10 mouse cellular contexts compared by ENCODE assay signal in the genomic region with DNA sequence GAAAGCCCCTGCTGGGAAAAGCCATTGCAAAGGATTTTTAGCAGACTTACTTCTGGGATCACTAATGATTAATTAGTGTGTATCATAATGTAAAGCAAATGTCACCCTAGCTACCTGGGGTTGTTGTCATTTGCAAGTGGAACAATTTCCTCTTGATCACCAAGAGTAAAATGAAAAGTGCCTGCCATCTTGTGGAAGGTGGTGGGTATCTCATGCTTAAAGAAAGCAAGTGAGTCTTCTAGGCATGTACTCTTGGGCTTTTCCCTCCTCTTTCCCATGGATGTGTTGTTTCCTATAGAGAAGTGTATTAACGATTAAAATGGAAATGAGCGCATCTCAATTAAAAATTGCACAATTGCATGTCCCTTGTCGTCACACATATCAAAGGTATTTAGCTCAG.
DNase-seq lines count a peak whose midpoint lies in the region; ATAC-seq and TF ChIP-seq lines count a peak whose summit lies in the region.
"Had no signal": no experiment of that assay in that cellular context is flagged by ENCODE, and none has a peak within 500 bp of the region (broad histone marks: within the 10 kb centered on the region; RNA-seq: fewer than 3 reads in every experiment).

No protein-coding gene starts in this region.

- TF ChIP-seq CTCF in hindbrain, postnatal 0 days (IDR thresholded peaks at IDR 0.05; ENCODE audit: low read depth): peak; percentile 69

- no peaks in the 10 kb centered on the region for H3K27me3 ChIP-seq in hindbrain, embryonic 11.5 days (ENCODE audit: control insufficient read depth, insufficient read depth, low read length)
- no peaks in the 10 kb centered on the region for H3K27me3 ChIP-seq in hindbrain, embryonic 12.5 days
- H3K27me3 ChIP-seq in hindbrain, postnatal 0 days (ENCODE audit: insufficient read depth, low read length): no peaks in the 10 kb centered on the region

- no peaks in the 10 kb centered on the region for H3K4me1 ChIP-seq in hindbrain, embryonic 11.5 days (replicated peaks; ENCODE audit: control insufficient read depth, insufficient read depth, low read length)
- H3K4me1 ChIP-seq in hindbrain, embryonic 12.5 days: no peaks in the 10 kb centered on the region
- no peaks in the 10 kb centered on the region for H3K4me1 ChIP-seq in hindbrain, postnatal 0 days (ENCODE audit: insufficient read depth, low read length)

- no peak overlapping the region for H3K4me3 ChIP-seq in hindbrain, embryonic 11.5 days (ENCODE audit: low read depth, low read length)
- no peak overlapping the region for H3K4me3 ChIP-seq in hindbrain, embryonic 12.5 days
- no peak overlapping the region for H3K4me3 ChIP-seq in hindbrain, postnatal 0 days (ENCODE audit: low read length)

- H3K4me2 ChIP-seq in hindbrain, embryonic 11.5 days (replicated peaks; ENCODE audit: low read depth, low read length): no peak overlapping the region
- H3K4me2 ChIP-seq in hindbrain, embryonic 12.5 days (replicated peaks): no peak overlapping the region
- H3K4me2 ChIP-seq in hindbrain, postnatal 0 days (ENCODE audit: low read depth, low read length): peak overlapping the region; percentile 24; the same call in 1 of the 2 replicates

- no peak for ATAC-seq in hindbrain, embryonic 11.5 days (ENCODE audit: low FRiP score)
- ATAC-seq in hindbrain, embryonic 12.5 days (ENCODE audit: low FRiP score): no peak
- peak; percentile 61; the same call in 1 of the 2 replicates for ATAC-seq in hindbrain, postnatal 0 days

- no peak overlapping the region for H3K27ac ChIP-seq in hindbrain, embryonic 11.5 days (ENCODE audit: low read depth, low read length)
- H3K27ac ChIP-seq in hindbrain, embryonic 12.5 days: no peak overlapping the region
- H3K27ac ChIP-seq in hindbrain, postnatal 0 days: no peak overlapping the region

- peak; percentile 1 for DNase-seq in hindbrain, embryonic 11.5 days (ENCODE audit: low spot score)
- peak; percentile 8 to 13 for DNase-seq in right cerebral cortex, adult 2 months (ENCODE audit: low spot score in 2 of 2)
- DNase-seq in right cerebral cortex, postnatal 14 days: no peak
- peak; percentile 75 for DNase-seq in hindbrain, postnatal 0 days (ENCODE audit: low spot score)
- peak; percentile 8 for DNase-seq in telencephalon, adult 2 months (ENCODE audit: low read depth, low spot score)
- DNase-seq in testis, postnatal 14 days (ENCODE audit: low spot score): no peak
- DNase-seq in thymus, postnatal 10 days (ENCODE audit: low spot score in 2 of 2): no peak
- DNase-seq: adrenal gland, adult 8-10 months; thymus, postnatal 36 days had no signal

- H3K9ac ChIP-seq in hindbrain, embryonic 11.5 days (ENCODE audit: low read depth, low read length): no peak overlapping the region
- no peak overlapping the region for H3K9ac ChIP-seq in hindbrain, embryonic 12.5 days
- H3K9ac ChIP-seq in hindbrain, postnatal 0 days (replicated peaks; ENCODE audit: low read length): no peak overlapping the region

- no peaks in the 10 kb centered on the region for H3K36me3 ChIP-seq in hindbrain, embryonic 11.5 days (ENCODE audit: control insufficient read depth, insufficient read depth, low read length)
- no peaks in the 10 kb centered on the region for H3K36me3 ChIP-seq in hindbrain, embryonic 12.5 days
- no peaks in the 10 kb centered on the region for H3K36me3 ChIP-seq in hindbrain, postnatal 0 days (ENCODE audit: insufficient read depth, low read length)

- no peaks in the 10 kb centered on the region for H3K9me3 ChIP-seq in hindbrain, embryonic 11.5 days (ENCODE audit: control insufficient read depth, low read length)
- H3K9me3 ChIP-seq in hindbrain, embryonic 12.5 days (replicated peaks): no peaks in the 10 kb centered on the region
- no peaks in the 10 kb centered on the region for H3K9me3 ChIP-seq in hindbrain, postnatal 0 days (ENCODE audit: low read length)

- WGBS in hindbrain, embryonic 11.5 days: 63% methylated on average over 3 of the region's 3 CpGs
- 63% methylated on average over 3 of the region's 3 CpGs for WGBS in hindbrain, embryonic 12.5 days
- 62% methylated on average over 3 of the region's 3 CpGs for whole genome bisulfite sequencing in hindbrain, postnatal 0 days

Comparison
In these comparisons a context has a peak if more than half of its experiments do, and no peak if none do; other contexts are left out.
1. DNase-seq: peak in hindbrain, embryonic 11.5 days (single experiment), right cerebral cortex, adult 2 months (2 of 2), hindbrain, postnatal 0 days (single experiment) and telencephalon, adult 2 months (single experiment); none in right cerebral cortex, postnatal 14 days (single experiment), testis, postnatal 14 days (single experiment) and thymus, postnatal 10 days (0 of 2).